Mouse (Mus musculus) stomach, postnatal 0 days (tissue): ENCODE results near the gene Eif3c.
A peak's percentile ranks its signal among the peaks of the same experiment; 100 is the strongest.

ENCODE experiments used
- CTCF ChIP-seq: IDR thresholded peaks from 2 replicates; pipeline ENCODE4 v1.5.1; 2016; ENCODE audit warnings: antibody characterized with exemption, low read depth, mild to moderate bottlenecking, moderate library complexity
- EP300 ChIP-seq: optimal IDR thresholded peaks from 2 replicates; pipeline ENCODE3; 2016; ENCODE audit warnings: antibody characterized with exemption

GRCm38 (mm10) chr7:126579172-126579571 is 13.0 kb upstream of the Eif3c start:
- peak; percentile 77 for TF ChIP-seq CTCF
- TF ChIP-seq EP300: no peak
